Mouse (Mus musculus) c-Kit-negative CD71-positive TER-119-positive erythroid progenitor cells, embryonic 14.5 days (primary cell): ENCODE measurements around the gene Dbx1.

Experiments
- DNase-seq: peaks from one replicate; pipeline ENCODE4 v3.0.0-alpha.2; 2013; ENCODE audit warnings: low read depth, low spot score

Gene Dbx1

DNA sequence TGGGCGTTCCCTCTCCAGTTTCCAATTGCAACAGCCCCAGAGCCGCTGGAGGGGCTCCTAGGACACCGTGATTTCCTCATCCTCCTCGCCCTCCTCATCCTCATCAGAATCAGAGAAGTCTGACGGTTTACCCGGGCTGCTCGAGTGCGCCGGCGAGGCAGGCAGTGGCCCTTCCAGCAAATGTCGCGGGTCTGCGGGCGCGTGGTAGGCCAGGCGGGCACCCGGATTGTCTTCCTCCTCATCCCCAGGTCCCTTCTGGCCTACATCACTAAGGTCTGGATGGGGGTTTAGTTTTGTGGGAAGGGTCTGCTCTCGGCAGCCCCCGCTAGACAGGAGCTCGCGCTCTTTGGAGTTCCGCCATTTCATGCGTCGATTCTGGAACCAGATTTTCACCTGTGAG lies 4.3 kb downstream of the Dbx1 start:
- no peak for DNase-seq

DNA sequence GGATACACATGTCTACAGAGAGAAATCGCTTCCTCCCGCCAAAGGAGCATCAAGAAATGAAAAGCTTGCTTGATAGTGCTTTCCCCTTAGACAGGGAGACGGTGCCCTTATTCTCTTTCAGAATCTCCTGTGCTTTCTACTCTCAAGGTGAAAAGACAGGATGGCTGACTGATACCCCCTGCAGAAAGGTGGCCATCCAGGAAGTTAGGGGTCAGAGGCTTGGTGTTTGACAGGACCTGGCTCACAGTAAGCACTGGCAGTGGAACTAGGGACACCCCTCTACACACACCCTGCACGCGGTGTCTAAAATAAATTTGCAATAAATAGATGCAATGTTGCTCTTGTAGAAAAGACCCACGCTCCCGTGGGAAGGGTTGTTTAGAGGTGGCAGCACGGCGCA lies 4.8 kb downstream of the Dbx1 start:
- DNase-seq: no peak

DNA sequence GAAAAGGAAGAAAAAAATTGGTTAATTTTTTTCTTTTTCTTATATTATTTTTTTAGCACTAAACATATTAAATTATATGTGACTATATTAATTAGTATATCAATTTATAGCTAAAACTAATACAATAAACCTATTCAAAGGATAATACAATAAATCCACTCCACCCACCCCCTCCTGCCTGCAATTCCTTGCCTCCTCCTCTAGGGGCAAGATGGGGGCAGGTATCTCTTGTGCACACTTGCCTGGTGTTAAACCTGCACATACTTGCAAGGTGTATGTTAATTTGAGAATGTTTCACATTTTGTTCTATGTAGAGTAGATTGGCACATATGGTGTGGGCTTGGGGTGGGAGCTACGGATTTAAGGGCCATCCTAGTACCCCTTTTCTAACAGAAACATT lies 16.5 kb downstream of the Dbx1 start:
- DNase-seq: no peak

DNA sequence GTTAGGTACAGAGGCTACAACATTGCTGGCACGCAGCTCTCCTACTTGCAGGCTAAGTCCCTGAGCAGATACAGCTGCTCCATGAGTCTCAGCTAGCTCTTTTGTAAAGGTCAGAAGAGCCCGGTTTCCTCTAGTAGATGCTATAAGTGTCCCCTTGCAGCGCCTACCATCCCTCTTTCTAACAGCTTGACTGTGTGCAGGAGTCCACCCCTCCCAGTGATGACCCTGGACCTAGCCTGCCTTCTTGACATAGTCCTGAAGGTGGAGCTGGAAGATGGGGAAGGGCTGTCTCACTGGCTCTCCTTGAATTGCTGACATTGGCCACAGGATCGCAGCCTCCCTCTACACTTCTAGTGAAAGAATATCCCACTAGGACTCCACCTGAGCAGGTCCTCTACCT lies 19.6 kb downstream of the Dbx1 start:
- DNase-seq: no peak

DNA sequence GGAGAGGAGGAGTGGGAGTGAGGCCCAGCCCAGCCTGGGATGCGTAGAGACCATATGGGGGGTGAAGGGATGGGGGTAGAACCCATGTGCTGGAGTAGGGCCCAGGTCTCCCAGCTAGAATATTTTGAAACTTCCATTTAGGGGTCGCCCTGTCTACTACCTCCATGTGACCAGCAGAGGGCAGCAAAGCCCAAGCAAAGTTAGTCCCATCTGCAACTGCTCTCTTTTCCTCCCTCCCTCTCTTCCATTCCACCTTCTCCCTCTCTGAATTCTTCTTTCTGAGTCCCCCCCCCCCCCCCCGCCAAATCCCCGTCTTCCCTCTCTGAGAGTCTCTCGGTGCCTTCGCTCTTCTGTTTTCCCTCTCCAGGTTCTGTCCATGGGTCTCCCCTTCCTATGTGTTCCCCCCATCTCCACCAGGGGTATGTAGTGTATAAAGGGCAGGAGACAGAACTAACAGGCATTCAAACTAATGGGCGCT lies 20.4 kb downstream of the Dbx1 start:
- DNase-seq: peak; percentile 8

DNA sequence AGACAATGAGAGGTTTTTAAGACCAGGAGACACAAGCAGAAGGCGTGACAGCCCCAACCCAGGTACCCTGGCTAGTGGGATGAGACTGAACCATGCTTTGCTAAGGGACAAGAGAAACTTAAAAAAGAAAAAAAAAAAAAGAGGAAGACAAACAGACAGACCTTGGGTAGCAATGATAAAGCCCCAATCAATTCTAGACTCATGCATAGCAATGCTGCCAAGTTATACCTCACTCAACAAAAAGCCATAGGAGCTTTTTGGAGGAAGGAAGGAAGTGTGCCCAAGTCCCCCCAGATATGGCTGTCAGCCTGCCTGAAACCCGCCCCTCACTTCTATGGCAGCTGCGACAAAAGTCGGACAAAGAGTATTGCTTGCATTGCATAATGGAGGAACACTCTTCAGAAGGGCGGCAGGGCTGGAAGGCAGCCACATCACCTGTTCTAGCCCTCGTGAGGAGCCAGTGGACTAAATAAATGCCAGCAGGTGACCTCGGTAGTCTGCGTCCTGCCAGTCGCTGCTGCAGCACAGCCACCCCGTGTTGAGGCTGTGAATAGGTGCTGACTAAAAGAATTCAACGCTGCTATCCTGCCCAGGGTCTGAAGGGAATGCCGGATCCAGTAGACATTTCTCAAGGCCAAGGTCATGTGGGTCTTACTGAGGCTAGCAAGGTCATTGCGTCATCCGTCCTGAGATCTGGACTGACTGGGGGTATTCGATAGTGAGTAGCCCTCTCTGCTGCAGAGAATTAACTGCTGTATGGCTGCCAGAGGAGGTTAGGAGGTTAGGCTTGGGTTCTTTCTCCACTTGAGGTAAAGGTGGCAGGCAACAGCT lies 31.5 kb downstream of the Dbx1 start:
- DNase-seq: no peak

DNA sequence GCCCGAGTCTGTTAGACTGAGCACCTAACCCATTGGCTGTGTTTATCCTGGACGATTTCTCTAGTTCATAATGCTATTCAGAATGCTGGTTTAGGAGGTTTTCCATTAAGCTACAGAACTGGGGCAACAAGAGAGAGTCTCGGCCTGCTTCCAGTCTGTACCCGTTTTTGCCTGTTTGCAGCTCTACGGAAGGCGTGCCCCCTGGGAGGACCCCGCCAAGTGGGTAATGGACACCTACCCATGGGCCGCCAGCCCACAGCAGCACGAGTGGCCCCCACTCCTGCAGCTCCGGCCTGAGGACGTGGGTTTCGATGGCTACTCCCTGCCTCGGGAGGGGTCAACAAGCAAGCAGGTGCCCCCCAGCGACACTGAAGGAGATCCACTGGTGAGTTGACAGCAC lies 32.4 kb downstream of the Dbx1 start:
- DNase-seq: no peak

DNA sequence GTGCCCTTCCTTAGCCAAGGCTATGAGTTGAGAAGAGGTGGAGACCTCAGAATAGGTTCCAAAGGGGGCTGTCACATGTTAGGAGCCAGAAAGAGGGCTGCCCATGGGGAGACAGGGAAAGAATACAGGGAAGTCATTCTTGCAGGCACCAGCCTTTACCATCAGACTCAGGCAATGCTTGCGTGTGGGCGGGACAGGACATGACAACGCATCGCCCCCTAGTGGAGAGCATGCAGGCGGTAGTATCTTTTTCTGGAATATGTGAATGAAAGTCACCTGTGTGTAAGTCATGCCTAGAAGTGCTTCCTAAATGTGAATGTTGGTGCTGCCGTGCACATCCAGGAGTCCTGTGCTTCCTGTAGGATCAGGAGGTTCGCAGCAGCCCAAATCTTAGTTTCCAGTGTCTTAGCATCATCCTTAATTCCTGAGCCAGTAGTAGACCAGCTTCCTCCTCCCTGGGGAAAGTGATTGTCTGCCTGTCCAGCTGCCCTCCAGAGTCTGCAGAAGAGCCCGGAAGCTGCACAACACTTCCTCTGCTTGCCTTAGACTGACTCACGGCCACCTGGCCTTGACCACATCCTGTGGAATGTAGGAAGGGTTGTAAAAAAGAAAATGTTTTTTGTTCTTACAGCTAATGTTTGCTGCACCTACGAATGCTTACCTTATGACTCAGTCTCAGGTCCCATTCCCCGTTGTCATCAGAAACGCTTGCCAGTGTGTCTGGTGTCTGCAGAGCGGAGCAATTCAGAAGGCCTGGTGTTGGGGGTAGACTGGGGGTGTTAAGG lies 35.3 kb downstream of the Dbx1 start:
- no peak for DNase-seq

DNA sequence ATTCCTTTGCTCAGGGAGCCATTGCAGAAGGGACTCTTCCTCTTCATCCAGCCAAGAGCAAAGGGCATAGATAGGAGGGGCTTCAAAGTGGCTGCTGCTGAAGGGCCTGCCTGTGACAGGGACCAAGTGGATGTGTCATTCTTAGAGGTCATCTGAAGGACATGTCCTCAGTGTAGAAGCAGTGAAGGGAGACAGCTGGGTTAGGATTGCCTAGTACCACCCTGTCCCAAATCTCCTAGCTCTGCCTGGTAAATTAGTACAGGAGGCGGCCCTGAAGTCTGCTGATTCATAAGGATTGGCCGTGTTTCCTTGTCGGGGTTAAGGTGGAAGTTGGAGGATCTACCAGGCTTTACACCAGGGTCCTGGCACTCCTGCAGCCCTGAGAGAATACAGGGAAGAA lies 36.7 kb downstream of the Dbx1 start:
- no peak for DNase-seq

DNA sequence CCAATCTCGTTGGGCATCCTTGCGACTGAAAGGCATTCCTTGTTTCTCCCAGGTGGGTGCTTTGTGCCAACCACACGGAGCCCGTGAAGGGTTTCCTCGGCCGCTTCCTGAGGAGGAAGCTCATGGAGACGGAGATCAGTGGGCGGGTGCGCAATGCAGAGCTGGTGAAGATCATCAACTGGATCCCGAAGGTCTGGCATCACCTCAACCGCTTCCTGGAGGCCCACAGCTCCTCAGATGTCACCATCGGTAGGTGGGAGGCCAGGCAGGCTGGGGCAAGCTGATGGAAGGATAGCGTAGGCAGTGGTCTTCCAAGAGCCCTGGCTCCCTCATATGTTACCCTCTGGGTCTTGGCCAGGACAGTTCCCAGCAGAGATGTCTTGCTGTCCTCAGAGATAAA lies 38.4 kb downstream of the Dbx1 start:
- DNase-seq: no peak

DNA sequence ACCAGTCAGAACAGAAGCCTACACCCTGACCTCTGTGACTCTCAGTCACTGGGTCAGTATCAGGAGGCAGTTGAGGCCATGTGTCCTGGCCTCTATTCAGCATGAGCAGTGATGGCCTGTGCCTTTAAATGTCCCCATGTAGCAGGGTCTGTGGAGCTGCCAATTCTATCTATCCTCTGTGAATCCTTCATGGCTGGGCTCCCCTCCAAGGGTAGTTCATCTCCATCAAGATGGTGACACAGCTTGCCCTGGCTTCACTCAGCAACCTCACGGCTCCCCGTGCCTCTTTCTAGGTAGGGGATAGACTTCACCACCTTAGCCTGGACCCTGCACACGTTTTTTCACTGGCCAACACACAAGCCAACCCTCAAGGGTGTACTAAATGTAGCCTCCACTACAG lies 38.9 kb downstream of the Dbx1 start:
- no peak for DNase-seq

DNA sequence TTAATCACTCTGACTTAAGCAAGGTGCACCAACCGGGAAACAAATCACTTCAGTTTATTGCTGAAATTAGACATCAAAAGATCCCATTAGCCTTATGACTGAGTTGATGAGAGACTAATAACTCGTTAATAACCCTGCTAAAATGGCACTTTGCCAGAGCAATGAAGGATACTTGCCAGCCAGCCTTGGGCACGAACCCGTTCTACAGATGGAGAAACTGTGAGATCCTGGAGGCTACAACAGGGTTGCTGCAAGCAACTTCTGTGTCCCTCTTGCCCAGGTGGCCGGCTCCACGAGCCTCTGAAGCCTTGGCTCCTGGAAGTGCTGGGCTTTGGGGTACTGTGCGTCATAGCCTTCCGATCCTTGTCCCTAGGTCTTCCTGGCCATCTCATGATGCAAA lies 47.0 kb downstream of the Dbx1 start:
- DNase-seq: no peak

DNA sequence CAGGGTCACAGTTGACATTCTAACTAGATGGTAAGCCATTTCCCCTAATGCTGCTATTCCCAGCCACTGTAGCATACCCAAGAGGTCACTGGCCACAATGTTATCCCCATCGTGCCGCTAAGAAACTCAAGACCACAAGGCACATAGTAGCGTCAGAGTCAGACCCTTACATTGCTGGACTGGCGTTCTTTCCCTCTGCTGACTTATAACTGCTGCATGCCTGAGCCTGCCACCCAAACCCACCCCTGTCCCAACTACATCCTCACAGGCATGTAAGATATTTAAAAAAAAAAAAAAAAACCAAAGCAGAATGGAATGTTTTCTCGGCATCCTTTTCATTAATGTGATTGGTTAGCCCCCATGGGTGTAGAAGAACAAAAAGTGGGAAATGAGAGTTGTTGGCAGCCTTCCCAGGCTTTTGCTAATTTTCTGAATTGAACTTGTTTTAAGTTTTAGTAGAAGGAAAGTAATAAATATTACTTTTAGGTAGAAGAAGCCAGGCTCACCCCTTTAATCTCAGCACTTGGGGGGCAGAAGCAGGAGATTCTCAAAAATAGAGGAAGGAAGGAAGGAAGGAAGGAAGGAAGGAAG lies 50.0 kb downstream of the Dbx1 start:
- DNase-seq: no peak

DNA sequence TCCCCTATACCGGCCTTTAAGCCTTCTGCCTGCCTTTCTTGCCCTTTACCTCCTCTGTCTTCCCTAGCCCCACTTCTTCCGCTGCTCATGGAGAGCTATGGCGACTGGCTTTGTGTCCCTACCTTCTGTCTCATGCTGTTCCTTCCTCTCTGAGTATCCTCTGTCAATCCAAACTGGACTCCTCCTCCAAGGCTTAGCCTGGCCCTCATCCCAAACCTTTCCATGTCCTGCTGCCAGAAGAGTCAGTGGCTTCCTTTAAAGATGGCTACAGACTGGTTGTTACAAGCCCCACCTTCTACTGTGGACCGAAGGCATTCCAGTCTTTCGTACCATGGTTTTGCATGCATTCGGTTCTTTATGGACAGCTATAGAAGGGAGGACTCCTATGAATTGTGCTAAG lies 53.5 kb downstream of the Dbx1 start:
- DNase-seq: no peak

DNA sequence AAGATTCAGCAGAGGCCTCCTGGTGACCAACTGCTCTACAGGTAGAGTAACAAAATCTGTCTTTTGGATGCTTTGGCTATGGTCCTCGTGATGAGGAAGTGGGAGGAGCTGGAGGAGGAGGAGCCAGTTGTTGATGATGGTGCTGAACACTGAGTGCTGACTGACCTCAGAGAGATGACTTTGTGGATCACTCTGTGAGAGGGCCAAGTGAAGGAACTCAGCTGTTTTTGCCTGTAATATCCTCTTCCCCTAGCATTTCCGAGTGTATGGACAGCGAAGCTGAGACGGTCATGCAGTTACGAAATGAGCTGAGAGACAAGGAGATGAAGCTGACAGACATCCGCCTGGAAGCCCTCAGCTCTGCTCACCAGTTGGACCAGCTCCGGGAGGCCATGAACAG lies 54.1 kb downstream of the Dbx1 start:
- DNase-seq: no peak

DNA sequence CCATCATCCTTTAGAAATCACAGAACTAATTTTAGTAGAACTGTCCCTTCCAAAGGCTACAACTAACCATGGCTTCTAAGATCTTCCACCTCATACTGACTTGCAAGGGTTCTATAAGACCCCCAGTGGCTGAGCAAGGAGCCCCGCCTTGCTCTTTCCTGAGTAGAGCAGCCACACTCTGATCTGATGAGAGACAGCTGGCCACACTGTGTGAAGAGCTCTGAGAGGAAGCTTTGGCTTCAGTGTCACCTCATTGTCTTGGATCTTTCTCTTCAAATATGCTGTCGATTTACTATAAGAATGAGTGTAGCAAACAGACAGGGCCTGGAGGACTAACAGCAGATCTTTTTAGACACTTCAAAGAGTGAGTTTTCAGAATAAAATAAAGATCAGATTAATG lies 54.7 kb downstream of the Dbx1 start:
- DNase-seq: no peak
